ENCODE assay signal across 8 mouse cellular contexts in genomic region chr1:59592359-59592758, GRCm38 (mm10).
DNase-seq lines count a peak whose midpoint lies in the region; ATAC-seq lines count a peak whose summit lies in the region.

No protein-coding gene starts in this region.

- no peak for DNase-seq in heart, postnatal 14 days
- peak; percentile 68 for DNase-seq in brain, adult 2 months (ENCODE audit: low read depth, low spot score)
- DNase-seq in natural killer cell, adult 2 months (ENCODE audit: low spot score in 2 of 2) = no peak
- DNase-seq in adrenal gland, adult 18-20 months (ENCODE audit: low spot score in 2 of 2) = no peak

- ATAC-seq in heart, embryonic 11.5 days (replicated peaks; ENCODE audit: insufficient number of reproducible peaks, low FRiP score, low TSS enrichment) = no peak
- no peak for ATAC-seq in heart, embryonic 16.5 days (replicated peaks; ENCODE audit: extremely low read depth, insufficient read depth, low FRiP score)
- no peak for ATAC-seq in liver, embryonic 12.5 days
- no peak for ATAC-seq in stomach, embryonic 16.5 days (ENCODE audit: insufficient read depth, low FRiP score)

- 9% methylated on average over 10 of the region's 10 CpGs for WGBS in heart, embryonic 11.5 days (ENCODE audit: insufficient replicate concordance)
- WGBS in heart, embryonic 16.5 days = 13% methylated on average over 10 of the region's 10 CpGs
- WGBS in liver, embryonic 12.5 days (ENCODE audit: insufficient replicate concordance) = 26% methylated on average over 10 of the region's 10 CpGs
- 11% methylated on average over 10 of the region's 10 CpGs for WGBS in stomach, embryonic 16.5 days

- H3K4me2 ChIP-seq in heart, embryonic 11.5 days = peak overlapping the region; percentile 51
- H3K4me2 ChIP-seq in heart, embryonic 16.5 days (ENCODE audit: low read depth, low read length) = peak overlapping the region; percentile 32
- peak overlapping the region; percentile 22 for H3K4me2 ChIP-seq in liver, embryonic 12.5 days
- H3K4me2 ChIP-seq in stomach, embryonic 16.5 days (ENCODE audit: low read depth, low read length) = peak overlapping the region; percentile 17; the same call in 1 of the 2 replicates

- H3K27ac ChIP-seq in heart, embryonic 11.5 days (ENCODE audit: low read depth, low read length) = no peak overlapping the region
- H3K27ac ChIP-seq in heart, embryonic 16.5 days (ENCODE audit: low read length) = no peak overlapping the region
- no peak overlapping the region for H3K27ac ChIP-seq in liver, embryonic 12.5 days
- H3K27ac ChIP-seq in stomach, embryonic 16.5 days (ENCODE audit: low read length) = no peak overlapping the region

- H3K27me3 ChIP-seq in heart, embryonic 11.5 days (ENCODE audit: control insufficient read depth, insufficient read depth, low read length) = peaks cover 36% of the 10 kb centered on the region
- peaks cover 13% of the 10 kb centered on the region for H3K27me3 ChIP-seq in heart, embryonic 16.5 days (ENCODE audit: control insufficient read depth, insufficient read depth, low read length)
- H3K27me3 ChIP-seq in liver, embryonic 12.5 days (replicated peaks) = peaks cover 42% of the 10 kb centered on the region
- peaks cover 8% of the 10 kb centered on the region; the same call in 1 of the 2 replicates for H3K27me3 ChIP-seq in stomach, embryonic 16.5 days (ENCODE audit: control insufficient read depth, insufficient read depth, low read length)

- H3K4me1 ChIP-seq in heart, embryonic 11.5 days (ENCODE audit: control insufficient read depth, insufficient read depth, low read length) = peaks cover 11% of the 10 kb centered on the region; the same call in 1 of the 2 replicates
- H3K4me1 ChIP-seq in heart, embryonic 16.5 days (ENCODE audit: control insufficient read depth, insufficient read depth, low read length) = 0 out of 2 replicates have a peak, but pooled peaks cover 3% of the 10 kb centered on the region
- peaks cover 12% of the 10 kb centered on the region; the same call in 1 of the 2 replicates for H3K4me1 ChIP-seq in liver, embryonic 12.5 days
- H3K4me1 ChIP-seq in stomach, embryonic 16.5 days (ENCODE audit: control insufficient read depth, insufficient read depth, low read length) = no peaks in the 10 kb centered on the region

- H3K36me3 ChIP-seq in heart, embryonic 11.5 days (ENCODE audit: control insufficient read depth, insufficient read depth, low read length) = no peaks in the 10 kb centered on the region
- no peaks in the 10 kb centered on the region for H3K36me3 ChIP-seq in heart, embryonic 16.5 days (ENCODE audit: control insufficient read depth, insufficient read depth)
- H3K36me3 ChIP-seq in liver, embryonic 12.5 days = no peaks in the 10 kb centered on the region
- no peaks in the 10 kb centered on the region for H3K36me3 ChIP-seq in stomach, embryonic 16.5 days (ENCODE audit: control insufficient read depth, insufficient read depth, low read length)

- intact Hi-C loops in heart, postnatal 14 days (cut with DNase I) = no loop called here

- no peak overlapping the region for H3K9ac ChIP-seq in heart, embryonic 11.5 days (ENCODE audit: low read depth, low read length)
- H3K9ac ChIP-seq in heart, embryonic 16.5 days (ENCODE audit: low read length) = no peak overlapping the region
- H3K9ac ChIP-seq in liver, embryonic 12.5 days = no peak overlapping the region
- H3K9ac ChIP-seq in stomach, embryonic 16.5 days (ENCODE audit: low read length) = no peak overlapping the region

- no peaks in the 10 kb centered on the region for H3K9me3 ChIP-seq in heart, embryonic 11.5 days (replicated peaks; ENCODE audit: control insufficient read depth, low read length)
- no peaks in the 10 kb centered on the region for H3K9me3 ChIP-seq in heart, embryonic 16.5 days (replicated peaks; ENCODE audit: control insufficient read depth, low read length)
- no peaks in the 10 kb centered on the region for H3K9me3 ChIP-seq in liver, embryonic 12.5 days (replicated peaks)
- no peaks in the 10 kb centered on the region for H3K9me3 ChIP-seq in stomach, embryonic 16.5 days (replicated peaks; ENCODE audit: control insufficient read depth, low read length)

- H3K4me3 ChIP-seq in heart, embryonic 11.5 days (ENCODE audit: low read depth, low read length) = peak overlapping the region; percentile 11; the same call in 1 of the 2 replicates
- no peak overlapping the region for H3K4me3 ChIP-seq in heart, embryonic 16.5 days (ENCODE audit: low read length)
- no peak overlapping the region for H3K4me3 ChIP-seq in liver, embryonic 12.5 days
- H3K4me3 ChIP-seq in stomach, embryonic 16.5 days (replicated peaks; ENCODE audit: low read length) = no peak overlapping the region
